Mouse (Mus musculus): ENCODE measurements around the gene Atn1. TPM values are rescaled to one million over a fixed set of nuclear protein-coding genes. Genes with fewer than 3 reads are reported as not detected.

The Atn1 gene
- polyA plus RNA-seq, 1 experiment from 2014 or later = 20.3 TPM

- no peak for ATAC-seq (ENCODE audit: low FRiP score)
- H3K9me3 ChIP-seq (replicated peaks) = no peaks in the 10 kb centered on the region
- H3K27ac ChIP-seq = no peak overlapping the region
- H3K27me3 ChIP-seq = no peaks in the 10 kb centered on the region
- no peak overlapping the region for H3K9ac ChIP-seq
- peak overlapping the region; percentile 15 for H3K4me3 ChIP-seq
- peaks cover 14% of the 10 kb centered on the region for H3K4me1 ChIP-seq
- WGBS = 79% methylated on average over 13 of the region's 13 CpGs
- H3K4me2 ChIP-seq (replicated peaks) = no peak overlapping the region
- H3K36me3 ChIP-seq = peaks cover 42% of the 10 kb centered on the region
Observed at GRCm38 (mm10) chr6:124717968-124718367, 38.4 kb downstream of the Atn1 start.

- Histone ChIP-seq H3K27ac (no peak overlapping the region), H3K9ac (no peak overlapping the region)
- 69% methylated on average over 20 of the region's 20 CpGs for WGBS
Observed at GRCm38 (mm10) chr6:124716864-124717490, 39.3 kb downstream of the Atn1 start.

GRCm38 (mm10) chr6:124712918-124713317 lies 43.4 kb downstream of the Atn1 start:
- Histone ChIP-seq H3K4me3 (peak overlapping the region; percentile 91), H3K36me3 (peaks cover 41% of the 10 kb centered on the region), H3K9me3 (replicated peaks) (no peaks in the 10 kb centered on the region), H3K4me2 (replicated peaks) (peak overlapping the region; percentile 93), H3K9ac (peak overlapping the region; percentile 92), H3K27ac (no peak overlapping the region), H3K27me3 (no peaks in the 10 kb centered on the region), H3K4me1 (peaks cover 30% of the 10 kb centered on the region)
- ATAC-seq (ENCODE audit: low FRiP score) = no peak
- 19% methylated on average over 11 of the region's 11 CpGs for WGBS

More at GRCm38 (mm10) chr6:124716864-124717490, 39.3 kb downstream of the Atn1 start:
- Histone ChIP-seq H3K4me2 (replicated peaks) (no peak overlapping the region), H3K9me3 (replicated peaks) (no peaks in the 10 kb centered on the region), H3K4me1 (peaks cover 17% of the 10 kb centered on the region), H3K27me3 (no peaks in the 10 kb centered on the region), H3K4me3 (no peak overlapping the region), H3K36me3 (peaks cover 42% of the 10 kb centered on the region)
- ATAC-seq (ENCODE audit: low FRiP score) = no peak

- Histone ChIP-seq H3K4me1 (peaks cover 30% of the 10 kb centered on the region), H3K4me3 (peak within 1 kb of the TSS; percentile 91), H3K27ac (peak within 1 kb of the TSS; percentile 79), H3K36me3 (peaks cover 38% of the 10 kb centered on the region), H3K27me3 (no peaks in the 10 kb centered on the region), H3K9me3 (replicated peaks) (no peaks in the 10 kb centered on the region), H3K4me2 (replicated peaks) (peak within 1 kb of the TSS; percentile 93), H3K9ac (peak within 1 kb of the TSS; percentile 92)
- WGBS = under 1% methylated on average over 76 of the region's 76 CpGs
- peak; percentile 97 for ATAC-seq (ENCODE audit: low FRiP score)
Observed at GRCm38 (mm10) chr6:124711824-124712782, 44.2 kb downstream of the Atn1 start, which contains the start of the genes Emg1 and Phb2. Gene Emg1, minus strand, starts transcription at chr6:124712178. Gene Phb2, plus strand, starts transcription at chr6:124712336.

- Histone ChIP-seq H3K27me3 (no peaks in the 10 kb centered on the region), H3K9ac (no peak overlapping the region), H3K9me3 (replicated peaks) (no peaks in the 10 kb centered on the region), H3K4me1 (peaks cover 21% of the 10 kb centered on the region), H3K4me3 (no peak overlapping the region), H3K4me2 (replicated peaks) (no peak overlapping the region), H3K36me3 (peaks cover 33% of the 10 kb centered on the region), H3K27ac (no peak overlapping the region)
- ATAC-seq (ENCODE audit: low FRiP score) = no peak
- 95% methylated on average over 10 of the region's 10 CpGs for WGBS
Observed at GRCm38 (mm10) chr6:124708289-124708889, 47.9 kb downstream of the Atn1 start.

GRCm38 (mm10) chr6:124706061-124706627 lies 50.2 kb downstream of the Atn1 start:
- Histone ChIP-seq H3K36me3 (peaks cover 55% of the 10 kb centered on the region), H3K4me2 (replicated peaks) (no peak overlapping the region), H3K27me3 (no peaks in the 10 kb centered on the region), H3K4me1 (peaks cover 11% of the 10 kb centered on the region), H3K4me3 (no peak overlapping the region), H3K27ac (no peak overlapping the region), H3K9ac (no peak overlapping the region), H3K9me3 (replicated peaks) (no peaks in the 10 kb centered on the region)
- ATAC-seq (ENCODE audit: low FRiP score) = no peak
- 94% methylated on average over 5 of the region's 5 CpGs for WGBS

GRCm38 (mm10) chr6:124704417-124704816 lies 51.9 kb downstream of the Atn1 start:
- no peaks in the 10 kb centered on the region for H3K9me3 ChIP-seq (replicated peaks)
- WGBS = 92% methylated on average over 2 of the region's 2 CpGs
- H3K27me3 ChIP-seq = no peaks in the 10 kb centered on the region
- no peak overlapping the region for H3K4me2 ChIP-seq (replicated peaks)
- H3K9ac ChIP-seq = no peak overlapping the region
- no peak overlapping the region for H3K4me3 ChIP-seq
- no peaks in the 10 kb centered on the region for H3K4me1 ChIP-seq
- ATAC-seq (ENCODE audit: low FRiP score) = no peak
- peaks cover 66% of the 10 kb centered on the region for H3K36me3 ChIP-seq
- no peak overlapping the region for H3K27ac ChIP-seq

- ATAC-seq (ENCODE audit: low FRiP score) = no peak
- H3K27ac ChIP-seq = no peak overlapping the region
- H3K9ac ChIP-seq = no peak overlapping the region
- no peak overlapping the region for H3K4me3 ChIP-seq
- H3K36me3 ChIP-seq = peaks cover 72% of the 10 kb centered on the region
- WGBS = 77% methylated on average over 7 of the region's 7 CpGs
- no peaks in the 10 kb centered on the region for H3K27me3 ChIP-seq
- no peaks in the 10 kb centered on the region for H3K9me3 ChIP-seq (replicated peaks)
- H3K4me2 ChIP-seq (replicated peaks) = no peak overlapping the region
- H3K4me1 ChIP-seq = no peaks in the 10 kb centered on the region
Observed at GRCm38 (mm10) chr6:124703789-124704188, 52.5 kb downstream of the Atn1 start.

GRCm38 (mm10) chr6:124702784-124703103 lies 53.6 kb downstream of the Atn1 start:
- WGBS = 56% methylated on average over 3 of the region's 3 CpGs
- no peaks in the 10 kb centered on the region for H3K27me3 ChIP-seq
- peaks cover 78% of the 10 kb centered on the region for H3K36me3 ChIP-seq
- no peak overlapping the region for H3K4me3 ChIP-seq
- no peak overlapping the region for H3K27ac ChIP-seq
- no peaks in the 10 kb centered on the region for H3K4me1 ChIP-seq
- no peak overlapping the region for H3K9ac ChIP-seq
- no peak overlapping the region for H3K4me2 ChIP-seq (replicated peaks)
- no peaks in the 10 kb centered on the region for H3K9me3 ChIP-seq (replicated peaks)
- ATAC-seq (ENCODE audit: low FRiP score) = peak; percentile 57; the same call in 1 of the 2 replicates

GRCm38 (mm10) chr6:124702102-124702783 lies 54.1 kb downstream of the Atn1 start:
- Histone ChIP-seq H3K27me3 (no peaks in the 10 kb centered on the region), H3K9ac (no peak overlapping the region)
- 95% methylated on average over 17 of the region's 17 CpGs for WGBS

GRCm38 (mm10) chr6:124701338-124701737 lies 55.0 kb downstream of the Atn1 start:
- Histone ChIP-seq H3K4me3 (no peak overlapping the region), H3K9ac (no peak overlapping the region), H3K27ac (no peak overlapping the region), H3K27me3 (no peaks in the 10 kb centered on the region), H3K4me2 (replicated peaks) (no peak overlapping the region), H3K36me3 (peaks cover 74% of the 10 kb centered on the region), H3K4me1 (no peaks in the 10 kb centered on the region), H3K9me3 (replicated peaks) (no peaks in the 10 kb centered on the region)
- 70% methylated on average over 8 of the region's 8 CpGs for WGBS
- no peak; the same call in 1 of the 2 replicates for ATAC-seq (ENCODE audit: low FRiP score)

More at GRCm38 (mm10) chr6:124702102-124702783, 54.1 kb downstream of the Atn1 start:
- Histone ChIP-seq H3K36me3 (peaks cover 75% of the 10 kb centered on the region), H3K4me2 (replicated peaks) (no peak overlapping the region), H3K4me3 (no peak overlapping the region), H3K9me3 (replicated peaks) (no peaks in the 10 kb centered on the region), H3K27ac (no peak overlapping the region), H3K4me1 (no peaks in the 10 kb centered on the region)
- ATAC-seq (ENCODE audit: low FRiP score) = 0 out of 2 replicates have a peak, but pooled peaks have one; percentile 27
